Mouse (Mus musculus) testis, adult 2 months (tissue): ENCODE measurements at regions not wholly inside any gene's neighbourhood (a gene's known extent, or its start where the extent isn't known, plus 50 kb on each side); places are given as distances from the start of the nearest gene placed in this dataset.

ENCODE experiments used
- CTCF ChIP-seq: fragments of 200-500 bp; IDR thresholded peaks from 2 replicates; pipeline ENCODE4 v1.5.1; 2012; ENCODE audit warnings: low read depth, mild to moderate bottlenecking, inconsistent platforms, low read length, moderate library complexity; ENCODE audit not compliant: control insufficient read depth, insufficient read depth, insufficient replicate concordance
- POLR2A ChIP-seq: fragments of 200-500 bp; IDR thresholded peaks from 2 replicates; pipeline ENCODE4 v1.6.1; 2012; ENCODE audit warnings: low read depth, mild to moderate bottlenecking, inconsistent platforms, low read length, moderate library complexity; ENCODE audit not compliant: control insufficient read depth

DNA sequence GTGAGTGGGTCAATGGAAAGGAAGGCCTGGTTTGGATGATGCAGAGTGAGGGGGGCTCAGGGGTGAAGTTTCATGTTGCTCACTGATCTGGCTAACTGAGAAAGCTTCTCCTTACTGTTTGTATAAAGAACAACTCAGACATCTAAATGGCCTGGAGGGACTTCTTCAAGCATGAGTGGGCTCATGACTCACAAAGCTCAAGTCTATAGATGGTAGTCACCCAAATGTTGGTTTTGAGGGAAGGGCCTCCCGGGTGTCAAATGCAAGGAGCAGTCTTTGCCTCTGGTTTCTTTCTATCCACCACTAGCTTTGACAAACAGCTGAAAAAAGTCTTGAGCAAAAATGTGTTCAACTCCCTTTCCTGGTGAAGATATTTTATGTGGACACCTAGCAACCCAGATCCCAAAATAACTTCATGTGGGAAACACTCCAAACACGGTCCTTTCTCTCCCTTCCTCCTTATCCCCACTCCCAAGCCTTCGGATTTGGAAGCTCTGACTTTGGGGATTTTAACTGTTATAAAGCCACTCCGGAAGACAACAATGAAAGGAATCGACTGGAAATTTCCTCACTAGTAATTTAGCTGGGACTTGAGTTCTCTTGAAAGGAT lies 105.3 kb upstream of the Ngf start:
- TF ChIP-seq POLR2A = no peak
- TF ChIP-seq CTCF = no peak
